Mouse (Mus musculus) lung, adult 2 months (tissue): ENCODE results near the gene Gng10.

Experiments
- CTCF ChIP-seq: fragments of 200-500 bp; IDR thresholded peaks from 2 replicates; pipeline ENCODE4 v1.5.1; 2011; ENCODE audit warnings: mild to moderate bottlenecking, low read length, control low read depth; ENCODE audit not compliant: insufficient read depth
- POLR2A ChIP-seq: fragments of 200-500 bp; IDR thresholded peaks from 2 replicates; pipeline ENCODE4 v1.6.1; 2011; ENCODE audit warnings: low read depth, mild to moderate bottlenecking, control low read depth, low read length, borderline replicate concordance; ENCODE audit errors: extremely low read depth

GRCm38 (mm10) chr4:59015181-59015580, 19.7 kb upstream of the Gng10 start:
- TF ChIP-seq CTCF (no peak), POLR2A (no peak)
